Mouse (Mus musculus) thymus, postnatal 36 days (tissue): Measurements from ENCODE around the gene Obox2.
"Not testable (repeated sequence)": the region's sequence is repeated elsewhere in the genome, so short reads cannot be mapped to it uniquely, and the experiment has no call there.

Source experiments
- DNase-seq, 2 experiments: peaks; one replicate each; pipeline ENCODE4 v3.0.0; 2022; ENCODE audit warnings: mixed read lengths in 2 of 2

Gene Obox2

DNA sequence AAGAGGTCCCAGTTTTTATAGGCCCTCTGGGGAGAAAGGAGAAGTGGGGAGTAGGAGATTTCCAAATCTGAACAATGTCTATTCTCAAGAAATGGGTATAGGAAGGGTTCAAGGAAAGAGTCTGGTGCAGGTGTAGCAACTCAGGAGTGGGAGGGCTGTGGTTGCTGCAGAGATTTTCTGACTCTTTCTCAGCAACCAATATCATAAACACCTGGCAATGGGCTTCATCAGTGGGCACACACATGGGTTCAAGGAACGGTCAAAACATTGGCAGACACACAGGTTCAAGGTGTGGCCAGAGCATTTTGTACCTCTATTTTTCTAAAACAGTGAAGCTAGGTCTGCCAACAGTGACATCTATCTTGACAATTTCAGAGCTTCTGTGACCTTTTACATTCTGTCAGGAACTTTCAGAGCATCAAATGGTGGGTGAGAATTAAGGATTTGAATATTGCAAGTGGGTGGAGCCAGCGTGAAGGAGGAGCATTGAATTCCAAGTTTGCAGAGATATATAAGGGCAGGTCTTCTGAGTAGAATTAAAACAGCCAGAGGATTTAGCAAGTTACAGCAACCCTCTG, at the start of gene Obox2, which contains the start of gene Obox1:
Gene Obox2 (plus strand): TSS at position 301 of the 578 bp plus-strand sequence.
Gene Obox1 (plus strand): TSS at position 528 of the 578 bp plus-strand sequence.
- not testable (repeated sequence) for DNase-seq

DNA sequence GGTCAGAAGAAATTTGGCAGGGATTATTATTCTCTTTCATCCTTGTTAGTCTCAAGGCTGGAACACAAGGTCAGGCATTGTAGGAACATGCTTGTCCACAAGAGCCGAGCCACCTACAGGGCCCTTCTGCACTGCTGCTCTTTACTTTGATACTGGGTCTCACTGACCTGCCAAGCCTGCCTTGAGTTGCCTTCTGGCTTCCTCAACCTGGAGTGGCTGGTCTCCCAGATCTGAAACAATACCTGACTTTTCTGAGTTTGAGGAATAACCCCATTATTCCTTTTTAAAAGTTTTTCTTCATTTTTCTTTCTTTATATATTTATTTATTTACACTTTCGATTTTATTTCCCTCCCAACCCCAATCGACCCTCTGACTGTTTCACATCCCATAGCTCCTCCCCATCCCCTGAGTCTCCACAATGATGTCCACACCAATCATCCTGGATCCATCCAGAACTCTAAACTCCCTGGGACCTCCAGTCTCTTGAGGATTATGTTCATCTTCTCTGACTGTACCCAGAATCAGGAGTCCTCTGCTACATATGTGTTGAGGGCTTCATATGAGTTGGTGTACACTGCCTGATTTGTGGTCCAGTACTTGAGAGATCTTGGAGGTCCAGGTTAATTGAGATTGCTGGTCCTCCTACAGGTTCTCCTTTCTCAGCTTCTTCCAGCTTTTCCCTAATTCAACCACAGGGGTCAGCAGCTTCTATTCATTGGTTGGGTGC, 10.8 kb downstream of the Obox2 start:
- not testable (repeated sequence) for DNase-seq

- DNase-seq, result not testable (repeated sequence)
These were observed 18.3 kb downstream of the Obox2 start for GRCm38 (mm10) chr7:15406816-15407215.

- not testable (repeated sequence) for DNase-seq
These were observed 29.5 kb downstream of the Obox2 start for GRCm38 (mm10) chr7:15418046-15418445.

- not testable (repeated sequence) for DNase-seq
These were observed 37.0 kb downstream of the Obox2 start for GRCm38 (mm10) chr7:15425537-15425936.
